Mouse (Mus musculus): ENCODE results near the gene Myl12a. TPM values are rescaled to one million over a fixed set of nuclear protein-coding genes. Genes with fewer than 3 reads are reported as not detected.

Myl12a gene
- total RNA-seq, 2 experiments from 2014 or later: 490 to 594 TPM

DNA sequence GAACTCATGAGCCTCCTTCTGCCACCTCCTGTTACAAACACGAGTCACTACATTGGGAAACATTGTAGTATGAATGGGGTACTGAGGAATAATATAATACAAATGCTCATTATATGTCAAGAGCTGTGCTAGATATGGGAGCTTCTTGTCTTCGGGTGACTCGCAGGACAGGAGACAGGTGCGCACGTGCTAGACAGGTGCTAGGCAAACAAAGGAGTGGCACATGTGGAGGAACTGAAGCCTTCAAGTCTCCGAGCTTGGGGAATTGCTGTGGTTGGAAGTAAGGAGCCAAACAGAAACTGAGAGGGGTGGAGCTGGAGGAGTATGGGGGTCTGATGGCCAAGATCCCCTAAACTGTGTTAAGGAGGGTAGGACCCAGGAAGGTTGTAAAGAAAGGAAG lies 10.4 kb upstream of the Myl12a start:
- intact Hi-C loops (cut with DNase I; ENCODE audit: low total_unique reads): no loop called here
- no peak for DNase-seq

DNA sequence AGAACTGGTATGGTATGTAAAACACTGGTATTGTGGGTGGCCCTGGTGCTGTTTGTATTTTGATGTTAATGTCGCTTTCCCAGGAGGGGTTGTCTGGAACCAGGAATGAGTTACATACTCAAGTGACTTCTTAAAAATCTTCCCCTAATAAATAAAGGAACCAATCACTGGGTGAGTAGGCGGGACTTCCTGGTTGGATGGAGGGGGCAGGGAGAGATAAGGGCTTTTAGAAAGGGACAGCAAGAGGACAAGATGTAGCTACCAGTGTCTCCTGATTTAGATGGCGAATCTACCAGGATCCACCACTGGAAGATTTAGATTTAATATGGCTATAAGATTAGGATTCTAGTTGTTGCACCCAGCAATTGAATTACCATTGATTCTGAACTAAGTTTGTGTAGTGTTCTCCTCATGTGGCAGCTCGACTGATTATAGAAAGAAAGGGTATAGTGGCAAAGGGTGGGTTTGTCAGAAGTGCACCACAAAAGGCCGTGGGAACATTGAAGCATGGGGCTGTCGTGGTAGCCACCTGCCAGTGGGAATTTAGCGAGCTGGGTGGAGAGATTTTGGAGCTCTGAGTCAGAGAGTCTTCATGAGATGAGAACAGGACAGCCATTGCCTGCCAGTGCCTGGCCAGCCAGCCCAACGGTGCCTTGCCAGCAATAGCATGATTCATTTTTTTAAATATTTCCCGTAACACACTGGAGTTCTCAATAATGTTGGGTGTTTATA lies 9.4 kb upstream of the Myl12a start:
- intact Hi-C loops (cut with DNase I; ENCODE audit: low total_unique reads): no loop called here
- no peak for DNase-seq

DNA sequence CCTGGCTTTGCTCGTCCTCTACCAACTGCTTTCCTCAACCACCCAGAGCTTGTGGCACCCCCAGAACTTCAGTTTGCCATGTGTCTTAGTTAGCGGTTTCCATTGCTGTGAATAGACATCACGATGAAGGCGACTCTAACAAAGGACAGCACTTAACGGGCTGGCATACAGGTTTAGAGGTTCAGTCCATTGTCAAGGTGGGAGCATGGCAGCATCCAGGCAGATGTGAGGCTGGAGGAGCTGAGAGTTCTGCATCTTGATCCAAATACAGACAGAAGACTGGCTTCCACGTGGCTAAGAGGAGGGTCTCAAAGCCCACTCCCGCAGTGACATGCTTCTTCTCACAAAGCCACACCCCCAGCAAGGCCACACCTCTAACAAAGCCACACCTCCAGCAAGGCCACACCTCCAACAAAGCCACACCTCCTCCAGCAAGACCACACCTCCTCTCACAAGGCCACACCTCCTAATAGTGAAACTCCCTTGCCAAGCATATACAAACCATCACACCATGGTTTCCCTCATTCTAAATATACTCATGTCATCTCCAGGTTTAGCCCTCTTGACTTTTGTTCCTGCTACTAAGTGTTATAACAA lies 8.1 kb upstream of the Myl12a start:
- DNase-seq: no peak
- intact Hi-C loops (cut with DNase I; ENCODE audit: low total_unique reads): no loop called here

DNA sequence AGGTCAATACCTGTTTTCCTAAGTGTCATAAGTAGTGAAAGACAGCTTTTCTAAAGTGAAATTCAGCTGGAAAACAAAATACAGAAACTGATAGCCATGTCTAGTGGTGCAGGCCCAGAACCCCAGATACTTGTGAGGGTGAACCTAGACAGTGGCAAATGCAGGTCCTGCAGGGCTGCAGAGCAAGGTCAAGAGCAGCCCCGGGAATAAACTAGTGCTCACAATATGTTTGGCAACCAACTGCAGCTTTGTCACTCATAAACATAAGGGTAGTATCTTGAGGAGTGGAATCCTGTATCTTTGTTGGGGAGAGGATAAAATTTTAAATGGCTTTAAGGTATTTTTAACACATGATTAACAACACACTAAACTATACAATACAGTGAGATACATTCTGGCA lies 7.1 kb upstream of the Myl12a start:
- intact Hi-C loops (cut with DNase I; ENCODE audit: low total_unique reads): no loop called here
- no peak for DNase-seq

DNA sequence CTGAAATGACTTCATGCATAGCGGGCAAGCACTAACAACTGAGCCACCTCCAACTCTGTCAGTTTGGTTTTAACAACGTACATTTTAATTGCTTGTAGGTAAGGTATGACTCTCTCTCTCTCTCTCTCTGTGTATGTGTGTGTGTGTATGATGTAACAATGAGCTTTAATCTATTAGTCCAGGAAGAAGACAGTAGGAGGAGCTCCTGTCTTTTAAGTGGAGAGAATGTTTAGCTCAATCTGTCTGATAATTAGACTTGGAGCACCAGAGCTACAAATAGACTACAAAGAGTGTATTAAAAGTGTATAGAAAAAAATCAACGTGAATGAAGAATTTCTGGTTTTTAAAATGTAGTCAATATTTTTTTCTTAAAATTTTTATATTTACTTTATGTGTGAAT lies 6.0 kb upstream of the Myl12a start:
- DNase-seq: no peak
- intact Hi-C loops (cut with DNase I; ENCODE audit: low total_unique reads): no loop called here

DNA sequence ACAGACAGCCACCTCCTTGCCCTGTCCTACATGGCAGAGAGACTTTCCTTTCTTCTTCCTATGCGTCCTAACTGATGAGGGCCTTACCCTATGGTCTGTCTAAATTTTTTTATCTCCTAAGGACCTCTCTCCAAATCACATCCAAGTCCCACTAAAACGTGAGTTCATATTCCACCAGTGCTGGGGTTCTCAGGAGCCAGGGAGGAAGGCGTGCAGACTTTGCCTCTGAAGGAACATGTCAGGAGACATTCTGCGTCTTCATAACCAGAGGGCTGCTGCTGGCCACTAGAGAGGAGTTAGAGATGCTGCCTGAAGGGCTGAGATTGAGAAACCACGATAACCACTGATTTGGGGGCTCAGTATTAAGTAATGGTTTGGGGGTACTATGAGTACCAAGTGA lies 4.3 kb upstream of the Myl12a start:
- intact Hi-C loops (cut with DNase I; ENCODE audit: low total_unique reads): no loop called here
- DNase-seq: no peak

DNA sequence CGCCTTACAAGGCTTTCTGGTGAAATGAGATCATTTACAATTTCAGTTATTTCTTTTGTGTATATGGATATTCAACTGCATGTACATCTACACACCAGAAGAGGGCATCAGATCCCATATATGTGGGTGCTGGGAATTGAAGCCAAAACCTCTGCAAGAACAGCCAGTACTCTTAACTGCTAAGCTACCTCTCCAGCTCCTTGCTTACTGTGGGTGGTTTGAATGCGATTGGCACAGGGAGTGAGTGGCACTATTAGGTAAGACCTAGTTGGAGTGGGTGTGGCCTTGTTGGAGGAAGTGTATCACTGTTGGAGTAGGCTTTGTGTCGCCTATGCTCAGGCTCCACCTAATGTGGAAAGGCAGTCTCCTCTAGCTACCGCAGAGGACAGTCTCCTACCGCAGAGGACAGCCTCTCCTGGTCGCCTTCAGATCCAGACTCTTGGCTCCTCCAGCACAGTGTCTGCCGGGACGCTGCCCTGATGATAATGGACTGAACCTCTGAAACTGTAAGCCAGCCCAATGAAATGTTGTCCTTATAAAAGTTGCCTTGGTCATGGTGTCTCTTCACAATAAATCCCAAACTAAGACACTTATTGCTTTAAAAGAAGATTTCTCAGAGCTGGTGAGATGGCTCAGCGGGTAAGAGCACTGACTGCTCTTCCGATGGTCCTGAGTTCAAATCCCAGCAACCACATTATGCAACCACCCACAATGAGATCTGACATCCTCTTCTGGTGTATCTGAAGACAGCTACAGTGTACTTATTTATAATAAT lies 1.7 kb upstream of the Myl12a start:
- DNase-seq: no peak
- intact Hi-C loops (cut with DNase I; ENCODE audit: low total_unique reads): no loop called here

DNA sequence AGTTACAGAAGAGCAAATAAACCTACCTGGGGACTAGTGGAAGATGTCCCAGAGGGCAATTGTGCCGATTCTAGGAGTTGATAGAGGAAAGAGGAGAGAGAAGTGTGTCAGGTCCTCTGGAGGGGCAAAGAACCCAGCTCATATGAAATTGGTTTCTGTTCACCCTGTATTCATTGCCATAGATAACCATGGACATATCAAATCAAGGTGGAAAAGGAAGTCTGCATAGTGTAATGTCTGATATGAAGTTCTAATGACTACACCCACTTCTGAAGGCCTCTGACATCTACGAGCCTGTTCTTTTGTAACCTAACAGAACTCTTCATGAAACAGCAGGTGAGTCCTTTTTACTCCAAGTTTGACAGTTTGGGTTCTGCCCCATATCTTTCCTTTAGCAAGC lies 1.0 kb upstream of the Myl12a start:
- intact Hi-C loops (cut with DNase I; ENCODE audit: low total_unique reads): no loop called here
- no peak for DNase-seq

DNA sequence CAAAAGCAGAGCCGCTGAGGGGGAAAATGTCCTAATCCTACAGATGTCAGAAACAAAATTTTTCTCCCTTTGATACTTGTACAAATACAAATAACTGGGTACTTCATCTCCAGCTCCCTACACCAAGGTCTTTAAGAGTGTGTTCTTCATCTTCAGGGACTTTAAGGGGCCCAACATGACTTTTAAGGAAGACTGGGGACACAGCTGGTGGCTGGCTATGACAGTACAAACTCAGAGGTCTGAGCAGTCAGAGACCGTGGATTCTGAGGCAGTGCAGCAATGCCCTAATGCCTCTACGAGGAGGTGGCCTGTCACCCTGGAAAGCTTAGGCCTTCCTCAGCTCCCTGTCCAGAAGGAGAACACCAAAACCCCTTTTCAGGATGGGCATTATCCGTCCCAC lies 434 bp upstream of the Myl12a start:
- intact Hi-C loops (cut with DNase I; ENCODE audit: low total_unique reads): no loop called here
- DNase-seq: no peak

DNA sequence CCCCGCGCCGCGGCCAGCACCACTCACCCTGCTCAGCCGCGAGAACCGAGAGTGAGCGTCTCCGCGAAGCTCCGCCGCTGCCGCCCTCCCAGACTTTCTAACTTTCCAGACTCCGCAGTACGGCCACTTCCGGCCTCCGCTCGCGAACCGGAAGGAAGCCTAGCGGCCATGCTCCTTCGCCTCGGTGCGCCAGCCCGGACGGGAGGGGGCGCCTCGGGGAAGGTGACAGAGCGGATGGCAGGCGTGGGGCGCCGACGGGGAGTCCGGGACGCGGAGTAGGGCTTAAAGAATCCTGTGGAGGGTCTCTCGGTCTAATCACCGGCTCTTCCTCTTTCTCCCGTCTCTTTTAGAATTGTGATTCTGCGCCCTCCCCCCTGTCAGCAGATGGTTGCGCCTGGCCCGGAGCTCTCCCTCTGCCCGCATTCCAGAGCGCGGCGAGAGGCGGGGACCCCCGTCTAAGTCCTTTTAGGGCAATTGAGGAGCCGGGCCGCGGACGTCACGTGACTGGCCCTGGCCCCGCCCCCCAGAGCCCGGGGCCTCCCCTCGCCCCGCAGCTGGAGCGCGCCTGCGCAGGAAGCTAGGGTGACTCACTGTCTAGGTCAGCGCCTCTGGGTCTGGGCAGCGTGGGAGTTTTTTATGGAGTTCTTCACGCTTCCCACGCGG lies 466 bp downstream of the Myl12a start, which contains the start of gene Myom1:
Gene Myom1, plus strand, starts transcription at position 553 of the 663 bp plus-strand sequence.
- peak; percentile 100 for DNase-seq
- intact Hi-C loops (cut with DNase I; ENCODE audit: low total_unique reads): no loop called here

DNA sequence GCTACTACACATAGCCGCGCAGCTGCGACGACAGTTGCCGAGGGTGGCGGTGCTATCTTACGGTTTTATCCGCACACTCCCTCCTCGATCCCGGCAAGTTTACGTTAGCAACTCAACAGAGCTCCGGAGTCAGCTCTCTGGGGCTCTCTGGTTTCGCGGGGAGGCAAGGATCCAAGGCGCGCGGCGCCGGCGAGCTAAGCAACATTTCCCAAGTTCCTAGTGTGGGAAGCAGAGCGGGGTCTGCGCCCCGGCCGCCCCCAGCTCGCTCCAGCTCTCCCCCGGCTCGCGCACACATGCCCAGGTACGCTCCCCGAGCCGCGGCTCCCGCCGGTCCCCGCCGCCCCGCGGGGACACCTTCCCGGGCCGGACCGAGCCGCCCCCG lies 988 bp downstream of the Myl12a start:
- DNase-seq: peak; percentile 78
- intact Hi-C loops (cut with DNase I; ENCODE audit: low total_unique reads): no loop called here

DNA sequence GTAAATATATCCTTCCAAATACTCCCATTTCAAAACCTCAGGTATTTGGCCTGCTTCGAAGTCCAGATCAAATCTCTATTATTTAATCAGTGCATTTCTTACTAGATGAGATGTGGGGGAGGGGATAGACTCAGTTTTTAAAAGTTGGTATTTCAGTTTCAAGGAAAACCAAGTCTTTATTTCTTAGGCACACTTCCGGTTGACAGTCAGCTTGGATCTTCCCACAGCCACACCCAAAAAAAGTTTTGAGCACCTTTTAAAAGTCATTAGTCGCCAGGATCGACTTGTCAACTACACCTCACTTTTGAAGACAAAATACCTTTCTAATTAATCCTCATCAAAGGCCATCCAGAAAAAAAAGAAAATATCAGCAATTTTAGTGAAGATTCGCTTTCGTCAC lies 1.6 kb downstream of the Myl12a start:
- intact Hi-C loops (cut with DNase I; ENCODE audit: low total_unique reads): no loop called here
- DNase-seq: no peak

DNA sequence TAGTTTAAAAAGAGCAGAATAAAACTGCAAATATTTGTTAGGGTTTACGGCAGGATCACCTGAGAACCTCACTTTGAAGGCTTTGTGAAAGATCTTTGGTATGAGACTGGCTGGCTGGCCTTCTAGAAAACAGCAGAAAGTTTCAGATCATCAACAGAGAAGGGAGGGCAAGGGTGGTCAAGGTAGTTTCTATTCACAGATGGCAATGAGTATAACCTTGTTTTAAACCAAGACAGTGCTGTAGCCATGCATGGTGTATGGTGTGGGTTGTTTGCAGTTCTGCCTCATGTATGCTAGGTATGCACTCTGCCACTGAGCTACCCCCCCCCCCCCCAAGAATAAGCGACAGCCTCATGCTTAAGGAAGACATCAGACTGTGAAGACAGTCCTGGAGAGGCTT lies 2.4 kb downstream of the Myl12a start:
- intact Hi-C loops (cut with DNase I; ENCODE audit: low total_unique reads): no loop called here
- no peak for DNase-seq

DNA sequence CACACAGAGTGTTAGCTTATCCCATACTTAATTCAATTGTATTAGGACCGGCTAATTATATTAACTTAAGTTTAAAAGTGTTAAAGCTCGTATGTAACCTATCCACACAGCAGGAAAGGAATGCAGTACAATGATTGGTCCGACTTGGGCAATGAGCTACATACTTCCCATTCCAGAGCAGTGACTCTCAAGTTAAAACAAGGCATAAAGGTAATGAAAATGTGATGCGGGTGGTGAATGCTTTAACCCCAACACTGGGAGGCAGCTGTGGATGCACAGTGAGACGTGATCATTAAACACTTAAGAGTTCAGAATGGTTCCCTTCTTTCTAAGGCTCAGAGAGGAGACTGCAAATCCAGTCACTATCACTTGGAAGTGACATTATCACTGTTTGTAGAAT lies 3.5 kb downstream of the Myl12a start:
- intact Hi-C loops (cut with DNase I; ENCODE audit: low total_unique reads): no loop called here
- no peak for DNase-seq

DNA sequence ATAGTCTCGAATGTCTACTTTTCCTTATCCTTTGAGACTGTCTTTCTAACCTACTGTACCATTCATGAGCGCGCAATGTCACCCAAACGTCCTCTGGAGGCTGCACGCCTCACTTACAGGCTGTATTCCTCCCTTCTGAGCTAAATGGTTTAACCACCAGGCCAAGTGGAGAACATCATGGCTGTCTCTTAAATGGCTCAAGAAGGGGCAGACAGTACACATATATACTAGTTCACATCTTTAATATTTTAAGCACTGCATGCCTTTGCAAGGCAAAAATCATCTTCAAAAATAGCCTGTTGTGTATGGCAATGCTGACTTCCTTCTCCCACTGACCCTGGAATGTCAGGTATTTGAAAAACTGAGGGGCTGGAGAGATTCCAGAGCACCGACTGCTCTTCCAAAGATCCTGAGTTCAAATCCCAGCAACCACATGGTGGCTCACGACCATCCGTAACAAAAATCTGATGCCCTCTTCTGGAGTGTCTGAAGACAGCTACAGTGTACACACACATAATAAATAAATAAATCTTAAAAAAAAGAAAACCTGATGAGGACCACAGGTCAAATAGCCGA lies 4.2 kb downstream of the Myl12a start:
- DNase-seq: no peak
- intact Hi-C loops (cut with DNase I; ENCODE audit: low total_unique reads): no loop called here

DNA sequence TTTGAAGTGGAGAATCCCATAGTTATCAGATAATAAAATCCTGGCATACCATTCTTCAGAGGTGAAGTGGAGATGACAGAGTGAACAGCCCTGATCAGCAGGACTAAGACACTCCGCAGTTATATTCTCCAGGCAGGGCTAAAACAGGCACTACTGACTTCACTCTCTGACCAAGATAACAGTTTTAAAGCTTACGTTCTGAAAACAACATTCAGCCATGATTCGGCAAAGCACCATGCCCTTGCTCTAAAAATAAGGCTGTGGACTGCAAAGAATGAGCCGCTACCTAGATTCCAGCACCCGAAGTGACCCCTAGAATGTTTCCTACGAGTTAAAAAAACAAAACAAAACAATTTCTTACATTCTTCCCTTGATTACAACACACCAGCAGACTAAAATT lies 4.8 kb downstream of the Myl12a start:
- no peak for DNase-seq
- intact Hi-C loops (cut with DNase I; ENCODE audit: low total_unique reads): no loop called here

DNA sequence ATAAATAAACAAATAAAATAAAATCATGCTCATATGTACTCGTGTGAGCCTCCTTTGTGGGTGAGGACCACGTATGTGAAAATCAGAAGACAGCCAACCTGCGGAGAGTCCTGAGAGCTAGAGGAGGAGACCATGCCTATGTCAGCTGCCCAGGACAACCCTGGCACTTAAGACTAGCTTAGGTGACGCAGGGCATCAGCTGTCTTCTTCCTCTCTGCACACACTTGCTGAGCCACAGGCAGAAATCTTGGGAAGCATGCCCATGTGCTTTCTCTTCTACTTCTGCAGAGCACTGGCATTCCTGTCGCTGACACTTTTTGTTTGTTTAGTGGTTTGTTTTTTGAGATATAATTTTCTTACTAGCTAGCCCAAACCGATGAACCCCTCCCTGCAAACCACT lies 7.1 kb downstream of the Myl12a start:
- intact Hi-C loops (cut with DNase I; ENCODE audit: low total_unique reads): no loop called here
- DNase-seq: no peak

DNA sequence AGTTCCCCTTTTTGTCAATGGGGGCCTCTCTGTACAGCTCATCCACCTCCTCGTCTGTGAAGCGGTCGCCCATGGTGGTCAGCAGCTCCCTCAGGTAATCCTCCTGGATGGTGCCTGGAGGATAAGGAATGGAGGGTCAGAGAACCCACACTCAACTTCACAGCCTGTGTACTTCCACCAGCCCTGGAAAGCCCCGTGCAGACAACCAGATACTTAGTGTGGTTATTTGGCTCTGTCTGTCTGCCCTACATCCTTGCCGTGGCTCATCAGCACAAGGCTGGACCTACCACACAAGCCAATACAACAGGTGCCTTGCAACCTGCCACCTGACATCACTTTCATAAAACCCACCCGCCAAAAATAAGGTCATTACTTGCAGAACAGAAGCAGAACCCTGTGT lies 8.0 kb downstream of the Myl12a start:
- intact Hi-C loops (cut with DNase I; ENCODE audit: low total_unique reads): no loop called here
- no peak for DNase-seq

DNA sequence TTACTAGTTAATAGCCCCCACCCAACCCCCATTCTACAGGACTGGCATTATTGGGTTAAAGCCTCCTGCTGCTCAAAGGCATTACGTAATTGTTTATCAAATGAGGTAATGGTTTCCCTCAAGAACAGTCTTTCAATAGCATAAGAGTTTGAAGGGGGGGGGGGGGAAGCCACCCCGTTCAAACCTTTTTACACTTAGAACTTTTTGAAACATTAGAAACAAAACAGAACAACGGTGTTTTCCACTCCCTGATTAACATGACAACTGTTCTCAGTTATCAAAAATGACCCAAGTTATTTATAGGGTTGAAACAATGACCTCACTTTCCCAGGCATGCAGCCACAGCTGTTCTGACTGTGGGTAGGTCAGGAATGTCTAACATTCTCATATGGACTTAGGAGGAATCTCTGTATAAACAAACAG lies 9.3 kb downstream of the Myl12a start:
- DNase-seq: no peak

DNA sequence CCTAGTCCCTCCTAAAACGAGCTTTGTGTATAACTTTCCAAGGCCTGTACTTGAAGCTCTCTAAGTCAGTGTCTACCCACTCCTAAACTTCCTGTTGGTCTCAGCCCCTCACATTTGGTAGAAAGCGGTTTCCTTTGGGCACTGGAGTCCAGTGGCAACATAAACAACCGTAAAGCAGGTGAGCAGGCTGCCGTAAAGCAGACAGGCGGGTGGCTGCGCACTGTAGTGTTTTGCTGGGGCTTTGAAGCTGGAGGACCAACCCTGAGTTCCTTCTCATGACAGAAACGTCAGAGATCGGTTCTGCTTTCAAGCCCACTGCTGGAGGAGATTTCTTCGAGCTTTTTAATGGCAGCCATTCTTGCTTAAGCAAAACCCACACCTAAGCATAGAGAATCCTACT lies 10.0 kb downstream of the Myl12a start:
- intact Hi-C loops (cut with DNase I; ENCODE audit: low total_unique reads): no loop called here

More for the DNA sequence above, 9.3 kb downstream of the Myl12a start:
- intact Hi-C loops (cut with DNase I; ENCODE audit: low total_unique reads): no loop called here

More for the DNA sequence above, 10.0 kb downstream of the Myl12a start:
- no peak for DNase-seq

All from gastrocnemius, postnatal 14 days (tissue).